Mouse (Mus musculus): ENCODE results near the gene Hmx1.
A peak's percentile ranks its signal among the peaks of the same experiment; 100 is the strongest.

Hmx1 gene

DNA sequence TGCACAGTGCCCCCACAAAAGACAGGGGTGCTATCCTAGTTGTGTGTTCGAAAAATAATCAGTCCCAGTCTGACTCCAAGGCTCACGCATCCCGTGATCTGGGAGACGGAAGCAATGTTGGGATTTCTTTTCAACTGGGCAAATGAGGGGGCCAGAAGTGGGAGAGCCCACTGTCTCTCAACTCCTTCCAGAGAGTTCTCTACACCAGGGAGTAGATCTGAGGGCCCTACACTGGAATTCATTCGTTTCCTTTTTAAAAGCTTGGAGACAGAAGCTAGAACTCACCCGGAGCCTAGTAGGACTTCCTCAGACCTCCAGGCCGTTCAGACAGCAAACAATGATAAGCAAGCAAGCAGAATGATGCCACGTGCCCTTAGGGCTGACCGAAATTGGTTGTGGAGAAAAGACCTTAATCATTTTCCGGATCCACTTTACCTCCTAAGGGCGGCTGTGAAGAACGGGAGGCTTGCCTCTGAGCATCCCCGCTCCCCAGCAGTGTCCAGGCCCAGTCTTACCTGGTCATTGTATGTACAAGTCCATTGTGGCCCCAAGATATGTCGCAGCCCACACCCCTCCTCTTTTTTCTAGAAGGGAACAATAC is 9.5 kb downstream of the Hmx1 start:
- no peak for DNase-seq (ENCODE audit: low spot score)

DNA sequence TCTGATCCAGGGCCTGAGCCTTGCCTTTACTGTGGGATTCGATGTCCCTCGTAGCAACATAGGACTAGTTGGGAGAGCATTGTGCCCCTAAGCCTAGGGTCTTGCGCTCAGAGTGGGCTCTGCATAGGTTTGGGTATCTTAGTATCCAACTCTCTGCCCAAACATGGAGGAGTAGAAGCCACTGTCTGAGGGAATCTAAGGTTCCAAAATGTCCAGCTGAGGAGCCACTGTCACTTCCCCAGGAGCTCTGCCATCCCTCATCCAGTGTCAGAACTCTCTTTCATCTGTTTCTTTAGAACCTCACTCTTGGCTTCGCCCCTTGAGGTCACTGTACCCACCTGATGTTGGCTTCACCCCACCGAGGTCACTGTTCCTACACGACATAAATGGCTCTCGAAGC is 10.2 kb downstream of the Hmx1 start:
- DNase-seq (ENCODE audit: low spot score): no peak

DNA sequence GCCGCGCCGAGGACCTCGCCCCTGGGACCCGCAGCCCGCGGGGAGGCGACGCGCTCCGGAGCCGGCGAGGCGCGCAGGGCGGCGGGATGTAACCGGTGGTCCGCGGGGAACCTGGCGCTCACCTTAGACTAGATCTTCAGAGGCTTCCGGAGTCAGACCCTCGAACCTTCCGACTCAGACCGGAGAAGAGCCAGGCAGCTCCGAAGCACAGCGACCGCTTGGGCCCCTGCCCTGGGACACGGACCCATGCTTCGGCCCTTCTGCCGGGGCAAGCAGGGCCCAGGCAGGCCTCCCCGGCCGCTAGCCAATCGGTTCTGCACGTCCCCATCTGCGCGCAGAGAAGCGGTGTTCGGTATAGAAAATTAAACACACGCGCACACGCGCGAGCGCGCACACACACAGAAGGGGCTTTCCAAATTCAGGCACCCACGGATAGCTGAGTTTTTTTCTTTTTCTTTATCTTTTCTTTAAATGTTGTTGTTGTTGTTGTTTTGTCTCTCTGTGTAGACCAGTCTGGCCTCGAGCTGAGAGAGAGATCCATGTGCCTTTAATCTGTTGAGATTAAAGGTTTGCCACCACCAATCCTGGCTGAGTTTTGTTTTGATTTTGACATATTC is 10.9 kb downstream of the Hmx1 start:
- no peak for DNase-seq (ENCODE audit: low spot score)

DNA sequence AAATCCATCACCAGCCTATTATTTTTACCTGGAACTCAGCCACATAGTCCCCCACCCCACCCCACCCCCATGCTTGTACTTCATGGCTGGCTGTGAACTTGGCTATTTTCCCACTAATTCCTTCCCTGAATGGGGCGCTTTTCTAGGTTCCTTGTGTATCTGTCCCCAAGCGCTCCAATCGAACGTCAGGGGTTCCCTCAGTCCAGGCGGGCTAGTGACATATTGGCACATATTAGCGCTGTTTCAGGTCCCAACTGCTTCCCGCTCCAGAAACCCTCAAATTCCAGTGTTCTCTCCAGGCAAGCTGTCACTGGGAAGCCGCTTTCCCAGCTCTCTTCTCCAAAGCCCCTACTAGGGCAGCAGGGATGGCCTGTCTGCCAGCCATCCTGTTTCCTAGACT is 12.3 kb downstream of the Hmx1 start:
- DNase-seq (ENCODE audit: low spot score): no peak

DNA sequence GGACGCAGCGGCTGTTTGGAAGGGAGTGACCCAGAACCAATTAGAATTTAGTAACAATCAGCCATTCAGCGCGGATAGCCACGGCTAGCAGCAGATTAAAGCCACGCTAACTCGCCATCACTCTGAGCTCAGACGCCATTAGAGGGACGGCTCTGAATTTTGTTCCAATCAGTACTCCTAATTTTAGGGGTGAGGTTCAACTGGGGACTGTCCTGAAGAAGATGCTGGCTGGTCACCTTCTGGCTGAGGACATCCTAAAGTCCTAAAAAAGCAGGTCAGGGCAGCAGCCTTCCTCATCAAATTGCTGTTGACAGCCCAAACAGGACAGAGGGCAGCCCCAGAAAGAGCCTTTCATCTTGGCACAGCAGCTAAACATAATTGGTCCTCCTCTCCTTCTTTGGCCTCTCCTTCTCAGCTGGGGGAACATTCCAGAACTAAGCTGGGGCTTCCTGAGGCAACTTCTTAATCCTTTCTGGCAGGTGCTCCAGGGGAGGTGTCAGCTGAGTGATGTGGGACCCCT is 18.6 kb downstream of the Hmx1 start:
- no peak for DNase-seq (ENCODE audit: low spot score)

DNA sequence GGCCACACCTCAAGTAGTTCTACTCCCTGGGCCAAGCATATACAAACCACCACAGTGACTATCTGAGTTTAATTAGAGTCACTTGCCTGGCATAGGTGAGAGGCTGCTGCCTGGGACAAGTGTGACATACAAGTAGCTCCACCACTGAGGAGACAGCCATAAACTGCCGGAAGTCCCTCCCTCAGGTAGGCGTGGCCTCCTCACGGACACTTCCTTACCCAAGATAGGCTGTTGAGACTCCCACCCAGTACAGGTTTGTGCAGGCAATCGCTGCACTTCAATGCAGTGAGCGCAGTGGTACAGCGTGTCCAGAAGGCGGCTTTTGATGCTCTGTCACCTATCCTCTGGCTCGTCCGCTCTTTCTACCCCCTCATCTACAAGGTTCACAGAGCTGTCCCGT is 22.1 kb downstream of the Hmx1 start:
- no peak for DNase-seq (ENCODE audit: low spot score)

DNA sequence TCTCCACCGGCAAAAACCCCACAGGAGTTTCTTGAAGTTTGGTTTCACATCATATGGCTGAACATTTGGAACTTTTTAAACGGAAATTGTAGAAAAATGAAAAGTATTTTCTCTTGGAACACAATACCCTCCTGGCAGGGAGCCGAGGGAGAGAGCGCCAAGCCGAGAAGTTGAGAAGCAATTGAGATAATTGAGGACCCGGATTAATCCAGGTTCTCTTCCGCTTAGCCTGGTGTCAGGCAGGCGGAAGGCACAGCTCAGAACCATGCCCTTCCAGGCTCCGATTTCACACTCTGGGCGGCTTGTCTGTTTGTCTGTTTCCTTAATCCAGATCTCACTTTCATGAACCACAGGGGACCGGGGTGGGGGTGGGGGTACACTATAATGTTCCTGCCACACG is 23.9 kb downstream of the Hmx1 start:
- DNase-seq (ENCODE audit: low spot score): no peak

DNA sequence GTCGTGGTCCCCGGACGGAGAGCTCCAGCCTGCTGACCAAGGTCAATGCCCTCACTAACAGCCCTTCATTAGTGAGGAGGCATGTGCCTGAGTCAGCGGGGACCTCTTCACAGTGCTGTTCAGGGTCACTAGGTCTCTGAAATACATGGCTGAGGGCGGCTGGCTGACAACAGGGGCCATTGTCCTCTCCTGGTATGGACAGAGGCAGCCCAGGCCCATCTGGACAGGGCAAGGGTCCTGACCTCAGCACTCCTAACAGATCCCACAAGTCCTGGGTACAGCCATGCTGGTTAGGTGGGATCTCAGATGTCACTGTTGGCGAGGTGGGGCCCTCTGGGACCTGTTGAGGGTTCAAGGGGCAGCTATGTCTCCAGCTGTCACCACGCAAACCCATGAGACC is 28.8 kb downstream of the Hmx1 start:
- no peak for DNase-seq (ENCODE audit: low spot score)

DNA sequence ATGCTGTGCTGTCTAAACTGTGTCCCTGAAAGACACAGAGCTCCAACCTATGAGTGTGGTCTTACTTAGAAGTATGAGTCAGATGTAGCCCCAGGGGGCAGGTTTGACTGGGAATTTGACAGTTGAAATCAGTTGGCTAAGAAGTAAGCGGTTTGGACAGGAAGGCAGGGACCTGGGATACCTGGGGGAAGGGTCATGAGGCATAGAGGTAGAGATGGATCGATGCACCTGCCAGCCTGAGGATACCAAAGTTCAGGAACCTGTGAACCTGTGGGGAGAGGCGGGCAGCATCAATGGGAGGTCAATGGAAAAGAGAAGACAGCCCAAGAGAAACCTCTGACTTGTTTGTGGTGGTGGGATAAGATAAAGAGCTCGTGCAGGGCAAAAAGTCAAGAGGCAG is 32.7 kb downstream of the Hmx1 start:
- DNase-seq (ENCODE audit: low spot score): no peak

DNA sequence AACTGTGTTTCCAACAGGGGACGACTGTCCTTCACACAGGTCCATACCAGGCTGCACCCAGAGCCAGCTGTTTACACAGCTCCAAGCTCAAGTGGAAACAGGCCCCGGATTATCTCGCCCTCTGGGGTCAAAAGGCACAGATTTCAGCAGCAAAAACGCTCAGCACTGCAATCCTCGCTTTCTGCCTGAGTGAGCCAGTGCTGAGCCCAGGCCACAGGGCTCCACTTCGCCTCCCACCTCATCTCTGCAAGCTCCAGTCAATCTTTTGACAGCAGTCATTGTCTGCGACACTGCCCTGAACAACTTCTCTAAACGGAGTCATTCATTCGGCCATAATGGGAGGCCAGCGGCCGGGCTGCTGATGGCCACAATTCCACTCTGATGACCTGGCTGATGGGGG is 36.3 kb downstream of the Hmx1 start:
- peak; percentile 10 for DNase-seq (ENCODE audit: low spot score)

DNA sequence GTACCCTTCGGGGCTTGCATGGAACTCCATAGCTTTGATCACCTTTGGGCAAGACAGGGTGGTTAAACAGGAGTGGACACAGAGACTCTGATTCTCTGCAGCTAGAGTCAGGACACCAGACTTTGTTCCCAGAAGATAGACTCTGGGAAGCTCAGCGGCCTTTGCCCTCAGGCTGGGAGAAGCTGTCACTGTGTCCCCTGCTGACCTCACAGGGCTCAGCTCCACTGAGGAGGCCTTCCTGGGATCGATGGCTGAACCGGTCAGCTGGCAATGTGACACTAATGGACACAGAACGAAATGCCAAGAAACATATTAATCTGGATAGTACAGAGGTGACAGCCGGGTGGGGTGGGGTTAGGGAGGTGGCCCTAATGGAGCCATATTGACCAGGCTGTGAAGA is 39.0 kb downstream of the Hmx1 start:
- no peak for DNase-seq (ENCODE audit: low spot score)

DNA sequence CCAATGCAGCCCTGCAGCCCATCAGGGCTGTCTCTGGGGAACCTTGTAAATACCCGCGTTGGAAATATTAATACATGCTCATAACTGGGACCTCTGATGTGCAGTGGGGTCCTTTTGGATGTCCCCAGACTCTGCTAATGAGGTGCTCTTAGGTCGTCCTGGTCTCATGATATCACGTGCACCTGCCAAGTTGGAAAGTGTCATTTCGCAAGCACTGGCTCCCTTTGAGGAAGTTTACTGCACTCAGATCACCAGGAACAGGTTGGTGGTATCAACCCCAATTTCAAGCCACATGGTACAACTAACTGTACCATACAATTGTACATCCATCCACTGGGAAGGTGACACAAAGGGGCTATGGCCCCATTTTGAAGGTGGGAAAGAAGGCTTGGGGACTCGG is 39.5 kb downstream of the Hmx1 start:
- no peak for DNase-seq (ENCODE audit: low spot score)

DNA sequence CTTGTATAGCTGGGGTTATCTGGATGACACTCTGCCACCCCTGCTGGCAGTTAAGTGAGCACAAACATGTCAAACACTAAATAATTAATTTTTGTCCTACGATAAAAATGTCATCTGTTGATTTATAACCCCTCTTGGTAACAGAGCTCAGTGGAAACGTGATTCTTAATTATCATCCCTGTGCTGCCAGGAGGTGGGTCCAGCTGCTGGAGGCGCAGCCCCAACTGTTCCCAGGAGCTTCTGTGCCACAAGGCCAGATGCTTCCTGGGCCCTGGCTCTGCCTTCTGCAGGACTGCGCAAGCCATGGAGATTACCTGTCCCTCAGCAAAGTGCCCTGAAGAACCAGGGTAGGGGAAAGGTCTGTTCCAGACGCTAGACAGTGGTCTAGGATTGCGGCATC is 43.2 kb downstream of the Hmx1 start:
- DNase-seq (ENCODE audit: low spot score): no peak

DNA sequence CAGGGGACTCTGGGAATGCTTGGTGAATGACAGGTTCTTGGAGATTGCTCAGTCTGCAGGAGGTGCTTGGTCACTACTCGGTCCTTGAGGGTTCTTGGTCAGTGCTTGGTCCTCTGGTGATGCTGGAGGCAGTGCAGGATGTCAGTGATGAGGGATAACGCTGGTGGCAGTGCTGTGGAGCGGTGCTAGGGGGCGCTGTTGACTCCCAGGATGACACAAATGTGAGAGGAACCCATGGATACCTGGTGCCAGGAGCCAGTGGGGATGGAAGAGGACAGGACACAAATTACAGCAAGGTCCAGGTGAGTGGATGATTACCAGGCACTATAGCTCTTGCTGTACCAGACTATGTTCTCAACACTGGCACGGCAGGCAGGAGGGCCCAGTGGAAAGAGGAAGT is 45.1 kb downstream of the Hmx1 start:
- DNase-seq (ENCODE audit: low spot score): no peak

DNA sequence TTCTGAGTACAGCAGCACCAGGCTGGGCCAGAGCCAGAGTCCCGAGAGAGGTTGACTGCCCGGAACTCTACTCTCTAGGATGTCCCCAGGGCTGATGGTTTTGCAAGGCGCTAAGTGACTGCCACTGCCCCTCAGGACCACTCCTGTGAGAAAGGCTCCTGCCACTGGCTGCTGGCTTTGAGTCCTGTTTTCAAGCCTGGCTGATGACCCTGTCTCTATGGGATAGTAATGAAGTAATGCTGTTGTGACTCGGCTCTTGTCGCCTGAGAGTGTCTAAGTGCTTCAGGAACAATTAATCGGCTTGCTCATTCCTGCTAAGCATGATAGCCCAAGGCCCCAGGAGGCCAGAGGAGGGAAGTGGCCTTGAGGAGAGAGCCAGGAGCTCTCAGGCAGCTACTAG is 45.8 kb downstream of the Hmx1 start:
- no peak for DNase-seq (ENCODE audit: low spot score)

DNA sequence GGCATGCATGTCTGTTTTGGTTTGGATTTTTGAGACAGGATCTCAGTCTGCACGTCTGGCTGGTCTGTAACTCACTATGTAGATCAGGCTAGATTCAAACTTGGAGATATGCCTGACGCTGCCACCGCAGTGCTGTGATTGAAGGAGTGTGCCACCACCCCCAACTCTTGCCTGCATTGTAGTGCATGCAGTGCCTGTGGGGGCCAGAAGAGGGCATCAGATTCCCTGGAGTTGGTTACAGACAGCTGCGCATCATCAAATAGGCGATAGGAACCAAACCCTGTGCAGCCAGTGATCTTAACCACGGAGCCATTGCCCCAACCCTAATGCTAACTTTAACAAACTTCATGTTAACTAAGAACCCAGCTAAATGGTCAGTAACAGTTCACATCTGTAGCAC is 49.9 kb downstream of the Hmx1 start:
- DNase-seq (ENCODE audit: low spot score): no peak

DNA sequence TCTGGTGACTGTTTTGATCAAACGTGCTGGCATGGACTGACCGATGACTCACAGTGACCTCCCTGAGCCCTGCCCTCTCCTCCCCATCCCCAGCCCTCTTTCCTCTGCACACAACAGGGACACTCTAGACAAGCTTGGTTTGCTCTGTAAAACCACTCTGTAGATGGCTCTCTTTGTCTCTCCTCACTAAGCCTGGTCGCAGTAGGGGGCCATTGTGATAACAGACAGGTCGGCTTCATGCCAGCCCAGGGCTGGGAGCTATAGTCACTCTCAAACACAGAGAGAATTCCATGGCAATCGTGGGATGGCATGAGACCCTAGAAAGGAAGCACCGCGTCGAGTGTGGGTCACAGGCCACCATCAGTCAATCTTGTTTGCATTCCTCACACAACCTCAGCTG is 51.6 kb downstream of the Hmx1 start:
- DNase-seq (ENCODE audit: low spot score): no peak

DNA sequence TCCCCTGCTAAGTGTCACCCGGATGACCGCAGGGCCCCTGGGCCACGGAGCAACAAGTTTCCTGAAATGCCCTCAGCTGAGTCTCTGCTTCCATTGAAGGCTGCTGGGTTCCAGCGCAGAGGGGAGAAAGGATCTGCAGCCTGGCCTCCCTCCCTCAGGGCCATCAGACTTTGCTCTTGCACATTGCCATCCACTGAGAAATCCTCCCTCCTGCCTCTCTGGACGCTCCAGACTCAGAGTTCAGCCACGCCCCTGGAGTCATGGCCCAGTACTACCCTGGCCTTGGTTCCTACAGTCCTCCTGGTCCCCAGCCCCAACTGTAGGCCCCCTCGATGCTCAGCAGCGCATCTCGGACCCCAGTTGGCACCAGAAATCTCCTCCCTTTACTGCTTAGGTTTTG is 52.5 kb downstream of the Hmx1 start:
- no peak for DNase-seq (ENCODE audit: low spot score)

DNA sequence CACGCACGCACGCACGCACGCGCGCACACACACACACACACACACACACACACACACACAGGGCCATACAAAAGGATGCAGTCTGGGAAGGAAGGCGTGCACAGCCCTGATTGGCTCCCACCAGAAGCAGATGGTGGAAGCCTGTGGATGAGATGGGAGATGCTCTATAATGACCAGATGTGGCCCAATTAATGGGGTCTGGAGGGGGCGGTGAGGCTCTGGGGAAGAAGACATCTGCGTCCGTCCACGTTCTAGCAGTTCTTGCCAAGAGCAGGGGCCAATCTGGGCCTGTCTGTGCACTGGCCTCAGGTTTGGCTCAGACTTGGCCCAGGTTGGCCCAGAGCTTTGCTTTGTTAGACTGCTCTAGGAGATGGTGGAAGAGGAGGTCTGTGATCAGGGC is 55.8 kb downstream of the Hmx1 start:
- DNase-seq (ENCODE audit: low spot score): no peak

DNA sequence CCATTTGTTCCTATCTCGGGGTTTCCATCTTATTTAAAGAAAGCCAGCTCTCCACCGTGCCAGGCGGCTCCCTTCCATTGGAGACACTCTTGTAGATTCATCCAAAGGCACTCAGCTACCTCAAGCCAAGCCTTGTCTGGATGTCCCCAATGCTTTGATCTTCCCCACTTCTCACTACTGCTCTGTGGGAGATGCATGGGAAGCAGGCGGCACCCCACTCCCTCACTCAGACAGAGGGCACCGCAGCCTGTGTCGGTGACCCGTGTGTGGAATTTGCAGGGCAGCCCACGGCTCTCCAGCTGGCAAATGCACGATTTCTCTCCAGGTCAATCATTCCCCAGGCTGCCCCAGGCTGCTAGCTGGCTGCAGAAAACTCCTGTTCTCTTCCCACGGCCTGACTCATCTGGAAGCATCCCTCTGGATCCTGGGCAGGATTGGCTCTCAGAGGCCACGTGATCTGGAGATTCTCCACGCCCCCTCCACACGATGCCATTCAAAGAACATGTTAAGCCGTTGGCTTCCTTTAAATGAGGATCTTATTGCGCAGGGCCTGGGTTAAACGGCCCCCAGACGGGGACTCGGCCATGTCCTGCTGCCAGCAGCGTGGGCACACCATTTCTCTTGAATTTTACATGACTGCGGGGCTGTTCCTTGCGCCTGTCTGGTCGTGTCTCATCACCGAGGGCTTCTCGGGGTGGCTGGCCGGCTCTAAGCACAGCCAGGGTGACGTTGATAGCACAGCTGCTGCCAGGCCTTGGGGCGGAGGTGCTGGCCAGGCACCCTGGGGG is 58.9 kb downstream of the Hmx1 start:
- DNase-seq (ENCODE audit: low spot score): no peak
